Mouse (Mus musculus) midbrain, embryonic 10.5 days (tissue): Measurements from ENCODE around the gene Castor2. TPM values are rescaled to one million over a fixed set of nuclear protein-coding genes. Genes with fewer than 3 reads are reported as not detected.

Experiments
- DNase-seq: peaks from one replicate; pipeline ENCODE4 v3.0.0-alpha.2; 2017; ENCODE audit warnings: low spot score
- H3K27ac ChIP-seq: fragments of 300-500 bp; sonication (generic); replicated peaks from 2 replicates; pipeline ENCODE4 v1.5.1; 2016; ENCODE audit warnings: mild to moderate bottlenecking
- H3K27me3 ChIP-seq: fragments of 300-500 bp; sonication (generic); 2 replicates; pipeline ENCODE4 v1.6.1; 2016; ENCODE audit warnings: low read depth, mild to moderate bottlenecking; ENCODE audit not compliant: poor library complexity, severe bottlenecking
- H3K36me3 ChIP-seq: fragments of 300-500 bp; sonication (generic); 2 replicates; pipeline ENCODE4 v1.6.1; 2016; ENCODE audit warnings: mild to moderate bottlenecking, moderate library complexity
- H3K4me1 ChIP-seq: fragments of 300-500 bp; sonication (generic); 2 replicates; pipeline ENCODE4 v1.6.1; 2016
- H3K4me3 ChIP-seq: fragments of 300-500 bp; sonication (generic); 2 replicates; pipeline ENCODE4 v1.5.1; 2016; ENCODE audit warnings: mild to moderate bottlenecking, moderate library complexity
- H3K9me3 ChIP-seq: fragments of 300-500 bp; sonication (generic); replicated peaks from 2 replicates; pipeline ENCODE4 v1.6.1; 2016; ENCODE audit warnings: mild to moderate bottlenecking
- WGBS: fragments of 180-500 bp; shearing (Covaris S2); methylation state at CpG from one replicate; pipeline ENCODE4 v1.1.7; 2016; 5-methylcytosine and 5-hydroxymethylcytosine counted together
- polyA plus RNA-seq: library from polyadenylated mRNA; unstranded; fragments of >200 nt; fragmentation: Nextera tagmentation; extraction: Ambion mirVana; gene quantifications from 2 replicates; pipeline ENCODE4 v1.2.1, GENCODE M21; 2016

Castor2 gene
- polyA plus RNA-seq, 1 experiment from 2014 or later = 10.1 TPM

DNA sequence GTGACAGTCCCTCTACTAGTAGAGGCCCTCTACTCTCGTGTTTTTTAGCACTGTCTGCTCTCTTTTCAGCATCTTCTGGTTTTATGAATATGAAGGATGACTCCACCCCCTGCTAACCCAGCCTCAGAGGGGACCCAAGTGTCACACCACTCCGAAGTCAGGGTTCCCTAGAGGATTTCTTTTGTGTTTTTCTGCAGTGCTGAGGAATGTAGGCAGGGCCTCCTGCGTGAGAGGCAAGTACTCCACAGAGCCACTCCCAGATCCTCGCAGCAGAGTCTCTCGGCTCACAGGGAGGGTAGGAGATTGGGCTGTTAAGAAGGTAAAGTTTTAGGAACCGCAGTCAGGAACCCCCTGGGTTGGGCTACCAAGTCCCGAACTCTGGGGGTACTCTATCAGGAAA, 41.7 kb downstream of the Castor2 start:
- Histone ChIP-seq H3K4me1 (no peaks in the 10 kb centered on the region), H3K36me3 (peaks cover 71% of the 10 kb centered on the region), H3K9me3 (peaks cover 7% of the 10 kb centered on the region), H3K27me3 (no peaks in the 10 kb centered on the region), H3K27ac (no peak overlapping the region), H3K4me3 (no peak overlapping the region)
- 76% methylated on average over 7 of the region's 7 CpGs for WGBS
- no peak for DNase-seq

- H3K27ac ChIP-seq = no peak overlapping the region
- no peak for DNase-seq
- peaks cover 66% of the 10 kb centered on the region for H3K36me3 ChIP-seq
- 78% methylated on average over 11 of the region's 11 CpGs for WGBS
- H3K9me3 ChIP-seq = peaks cover 7% of the 10 kb centered on the region
- no peaks in the 10 kb centered on the region for H3K27me3 ChIP-seq
- no peak overlapping the region for H3K4me3 ChIP-seq
- H3K4me1 ChIP-seq = no peaks in the 10 kb centered on the region
Measured at GRCm38 (mm10) chr5:134142381-134142780, 42.9 kb downstream of the Castor2 start.

- Histone ChIP-seq H3K27ac (no peak overlapping the region), H3K36me3 (peaks cover 72% of the 10 kb centered on the region), H3K4me3 (no peak overlapping the region), H3K27me3 (no peaks in the 10 kb centered on the region), H3K4me1 (no peaks in the 10 kb centered on the region), H3K9me3 (peaks cover 7% of the 10 kb centered on the region)
- no peak for DNase-seq
- WGBS = 92% methylated on average over 8 of the region's 8 CpGs
Measured at GRCm38 (mm10) chr5:134144986-134145385, 45.5 kb downstream of the Castor2 start.

- Histone ChIP-seq H3K27ac (no peak overlapping the region), H3K4me3 (no peak overlapping the region), H3K27me3 (no peaks in the 10 kb centered on the region), H3K36me3 (peaks cover 82% of the 10 kb centered on the region), H3K4me1 (no peaks in the 10 kb centered on the region), H3K9me3 (peaks cover 7% of the 10 kb centered on the region)
- WGBS = 90% methylated on average over 10 of the region's 10 CpGs
- no peak for DNase-seq
Measured at GRCm38 (mm10) chr5:134147194-134147753, 47.8 kb downstream of the Castor2 start.

DNA sequence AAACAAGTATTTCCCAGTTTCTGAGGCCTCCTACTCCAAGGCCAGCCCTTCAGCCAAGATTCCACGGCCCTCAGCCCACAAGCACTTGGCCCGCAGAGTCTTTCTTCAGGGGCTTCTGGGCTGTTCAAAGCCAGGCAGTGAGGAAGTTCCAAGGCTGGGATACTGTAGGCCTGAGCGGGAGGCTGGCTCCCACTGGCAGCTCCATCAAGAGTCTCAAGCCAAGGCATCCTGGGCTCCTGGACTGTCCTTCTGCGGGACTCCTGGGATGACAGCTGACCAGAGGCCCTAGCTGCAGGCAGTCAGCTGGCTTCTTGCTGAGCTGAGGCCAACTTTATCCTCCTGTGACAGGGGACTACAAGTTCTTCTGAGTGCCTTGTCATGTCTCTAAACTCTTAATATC, 48.6 kb downstream of the Castor2 start:
- WGBS = 89% methylated on average over 4 of the region's 4 CpGs
- H3K4me1 ChIP-seq = no peaks in the 10 kb centered on the region

DNA sequence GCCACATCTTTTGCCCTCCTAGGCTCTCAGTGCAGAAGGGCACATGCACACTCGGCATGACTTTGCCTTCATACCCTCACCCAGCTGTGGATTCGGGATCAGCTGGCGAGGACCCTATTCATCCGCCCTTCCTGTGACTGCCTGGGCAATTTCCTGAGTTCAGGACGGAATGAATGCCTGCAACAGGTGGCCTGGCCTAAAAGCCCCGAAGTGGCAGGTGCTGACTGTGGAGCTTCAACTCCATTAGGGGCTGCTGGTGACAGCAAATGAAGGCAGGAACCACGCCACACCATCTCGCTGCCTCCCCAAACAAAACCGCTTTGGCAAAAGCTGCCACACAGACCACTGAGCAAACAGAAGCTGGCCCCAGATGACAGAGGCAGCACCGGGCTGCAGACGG, 52.4 kb downstream of the Castor2 start:
- Histone ChIP-seq H3K27me3 (no peaks in the 10 kb centered on the region), H3K27ac (no peak overlapping the region), H3K4me1 (no peaks in the 10 kb centered on the region), H3K36me3 (peaks cover 98% of the 10 kb centered on the region), H3K9me3 (no peaks in the 10 kb centered on the region), H3K4me3 (no peak overlapping the region)
- no peak for DNase-seq
- WGBS = 90% methylated on average over 11 of the region's 11 CpGs

More for the DNA sequence above, 48.6 kb downstream of the Castor2 start:
- peaks cover 83% of the 10 kb centered on the region for H3K36me3 ChIP-seq
- H3K4me3 ChIP-seq = no peak overlapping the region
- peaks cover 4% of the 10 kb centered on the region; the same call in 1 of the 2 replicates for H3K9me3 ChIP-seq
- H3K27me3 ChIP-seq = no peaks in the 10 kb centered on the region
- DNase-seq = no peak
- H3K27ac ChIP-seq = no peak overlapping the region

- Histone ChIP-seq H3K27ac (no peak overlapping the region), H3K36me3 (peaks cover 98% of the 10 kb centered on the region), H3K4me1 (no peaks in the 10 kb centered on the region), H3K4me3 (no peak overlapping the region), H3K9me3 (no peaks in the 10 kb centered on the region), H3K27me3 (no peaks in the 10 kb centered on the region)
- WGBS = 91% methylated on average over 7 of the region's 7 CpGs
- no peak for DNase-seq
Measured at GRCm38 (mm10) chr5:134155916-134156466, 56.5 kb downstream of the Castor2 start.

GRCm38 (mm10) chr5:134164688-134165087, 65.2 kb downstream of the Castor2 start:
- DNase-seq = no peak
- peaks cover 91% of the 10 kb centered on the region for H3K36me3 ChIP-seq

GRCm38 (mm10) chr5:134166642-134167041, 67.1 kb downstream of the Castor2 start:
- 95% methylated on average over 7 of the region's 7 CpGs for WGBS
- Histone ChIP-seq H3K27me3 (no peaks in the 10 kb centered on the region), H3K9me3 (no peaks in the 10 kb centered on the region), H3K27ac (no peak overlapping the region), H3K36me3 (peaks cover 88% of the 10 kb centered on the region), H3K4me3 (no peak overlapping the region), H3K4me1 (no peaks in the 10 kb centered on the region)
- DNase-seq = no peak

More at GRCm38 (mm10) chr5:134164688-134165087, 65.2 kb downstream of the Castor2 start:
- Histone ChIP-seq H3K4me3 (no peak overlapping the region), H3K9me3 (no peaks in the 10 kb centered on the region), H3K4me1 (no peaks in the 10 kb centered on the region), H3K27ac (no peak overlapping the region), H3K27me3 (no peaks in the 10 kb centered on the region)
- WGBS = 91% methylated on average over 5 of the region's 5 CpGs

GRCm38 (mm10) chr5:134168033-134168432, 68.5 kb downstream of the Castor2 start:
- Histone ChIP-seq H3K4me3 (no peak overlapping the region), H3K27me3 (no peaks in the 10 kb centered on the region), H3K9me3 (no peaks in the 10 kb centered on the region), H3K4me1 (0 out of 2 replicates have a peak, but pooled peaks cover 2% of the 10 kb centered on the region), H3K36me3 (peaks cover 84% of the 10 kb centered on the region), H3K27ac (no peak overlapping the region)
- DNase-seq = no peak
- WGBS = 91% methylated on average over 9 of the region's 9 CpGs

GRCm38 (mm10) chr5:134169231-134169630, 69.7 kb downstream of the Castor2 start:
- no peak for DNase-seq
- H3K27ac ChIP-seq = no peak overlapping the region
- 96% methylated on average over 10 of the region's 10 CpGs for WGBS
- peaks cover 6% of the 10 kb centered on the region; the same call in 1 of the 2 replicates for H3K4me1 ChIP-seq
- no peaks in the 10 kb centered on the region for H3K27me3 ChIP-seq
- no peaks in the 10 kb centered on the region for H3K9me3 ChIP-seq
- H3K4me3 ChIP-seq = no peak overlapping the region
- H3K36me3 ChIP-seq = peaks cover 79% of the 10 kb centered on the region

DNA sequence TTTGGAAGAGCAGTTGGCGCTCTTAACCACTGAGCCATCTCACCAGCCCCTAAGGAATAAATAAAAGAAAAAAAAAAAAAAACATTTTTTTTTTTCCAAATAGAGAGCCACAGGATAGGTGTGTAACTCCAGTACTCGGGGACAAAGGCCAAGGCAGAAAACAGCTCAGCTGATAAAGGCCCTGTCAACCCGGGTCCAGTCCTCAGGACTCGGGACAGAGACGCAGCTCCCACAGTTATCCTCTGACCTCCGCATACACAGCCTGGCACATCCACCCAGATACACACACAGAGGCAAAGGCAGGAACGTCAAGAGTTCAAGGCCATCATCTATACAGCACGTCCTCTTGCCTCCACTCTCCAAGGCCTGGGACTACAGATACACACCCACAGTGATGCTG, 70.7 kb downstream of the Castor2 start:
- H3K4me1 ChIP-seq = peaks cover 12% of the 10 kb centered on the region
- DNase-seq = no peak
- H3K27ac ChIP-seq = no peak overlapping the region
- no peaks in the 10 kb centered on the region for H3K9me3 ChIP-seq
- peaks cover 70% of the 10 kb centered on the region for H3K36me3 ChIP-seq
- WGBS = 96% methylated on average over 8 of the region's 8 CpGs
- H3K4me3 ChIP-seq = no peak overlapping the region
- no peaks in the 10 kb centered on the region for H3K27me3 ChIP-seq

DNA sequence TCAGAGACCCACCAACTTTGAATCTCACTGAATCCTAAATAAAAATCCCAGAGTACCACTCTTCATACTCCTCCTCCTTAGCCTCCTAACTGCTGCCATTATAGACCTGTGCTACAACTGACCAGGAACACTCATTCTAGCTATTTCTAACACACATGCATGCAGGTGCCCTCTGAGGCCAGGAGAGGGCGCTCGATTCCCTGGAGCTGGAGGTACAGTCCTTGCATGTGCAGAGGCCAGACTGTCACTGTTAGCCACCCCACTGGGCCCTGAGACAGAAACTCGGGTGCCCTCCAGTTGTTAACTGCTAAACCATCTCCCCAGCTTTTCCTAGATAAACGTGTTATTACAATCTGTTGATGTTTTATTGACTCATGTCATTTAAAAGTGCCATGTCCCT, 73.7 kb downstream of the Castor2 start:
- H3K4me1 ChIP-seq = peaks cover 28% of the 10 kb centered on the region
- 42% methylated on average over 4 of the region's 4 CpGs for WGBS

More for the DNA sequence above, 73.7 kb downstream of the Castor2 start:
- DNase-seq = peak; percentile 33
- Histone ChIP-seq H3K27ac (no peak overlapping the region), H3K36me3 (peaks cover 44% of the 10 kb centered on the region), H3K4me3 (no peak overlapping the region), H3K9me3 (no peaks in the 10 kb centered on the region), H3K27me3 (no peaks in the 10 kb centered on the region)
